Mouse (Mus musculus) hindbrain, embryonic 12.5 days (tissue): ENCODE measurements at regions not wholly inside any gene's neighbourhood (a gene's known extent, or its start where the extent isn't known, plus 50 kb on each side); places are given as distances from the start of the nearest gene placed in this dataset.

Source experiments
- ATAC-seq: fragments of 200-750 bp; cut with Nextera tagmentation; 2 replicates; pipeline ENCODE4 v1.8.0; 2017; ENCODE audit warnings: moderate TSS enrichment; ENCODE audit not compliant: low FRiP score
- H3K27ac ChIP-seq: fragments of 300-500 bp; sonication (generic); 2 replicates; pipeline ENCODE4 v1.5.1; 2016; ENCODE audit warnings: mild to moderate bottlenecking
- H3K27me3 ChIP-seq: fragments of 300-500 bp; sonication (generic); 2 replicates; pipeline ENCODE4 v1.6.1; 2016; ENCODE audit warnings: mild to moderate bottlenecking
- H3K36me3 ChIP-seq: fragments of 300-500 bp; sonication (generic); 2 replicates; pipeline ENCODE4 v1.6.1; 2016; ENCODE audit warnings: mild to moderate bottlenecking
- H3K4me1 ChIP-seq: fragments of 300-500 bp; sonication (generic); 2 replicates; pipeline ENCODE4 v1.6.1; 2016
- H3K4me2 ChIP-seq: fragments of 300-500 bp; sonication (generic); replicated peaks from 2 replicates; pipeline ENCODE4 v1.6.1; 2016; ENCODE audit warnings: mild to moderate bottlenecking
- H3K4me3 ChIP-seq: fragments of 300-500 bp; sonication (generic); 2 replicates; pipeline ENCODE4 v1.5.1; 2016; ENCODE audit warnings: mild to moderate bottlenecking
- H3K9ac ChIP-seq: fragments of 300-500 bp; sonication (generic); 2 replicates; pipeline ENCODE4 v1.6.1; 2016; ENCODE audit warnings: mild to moderate bottlenecking, moderate library complexity
- H3K9me3 ChIP-seq: fragments of 300-500 bp; sonication (generic); replicated peaks from 2 replicates; pipeline ENCODE4 v1.6.1; 2016; ENCODE audit warnings: mild to moderate bottlenecking
- WGBS: fragments of 180-500 bp; shearing (Covaris S2); methylation state at CpG from one replicate; pipeline ENCODE4 v1.1.7; 2016; 5-methylcytosine and 5-hydroxymethylcytosine counted together

GRCm38 (mm10) chr4:62821288-62821687 is 144.1 kb upstream of the Zfp618 start:
- Histone ChIP-seq H3K4me3 (no peak overlapping the region), H3K9me3 (no peaks in the 10 kb centered on the region), H3K4me2 (no peak overlapping the region), H3K9ac (no peak overlapping the region), H3K4me1 (peaks cover 2% of the 10 kb centered on the region; the same call in 1 of the 2 replicates), H3K36me3 (no peaks in the 10 kb centered on the region), H3K27me3 (no peaks in the 10 kb centered on the region), H3K27ac (no peak overlapping the region)
- WGBS: 61% methylated on average over 2 of the region's 2 CpGs
- ATAC-seq: no peak

DNA sequence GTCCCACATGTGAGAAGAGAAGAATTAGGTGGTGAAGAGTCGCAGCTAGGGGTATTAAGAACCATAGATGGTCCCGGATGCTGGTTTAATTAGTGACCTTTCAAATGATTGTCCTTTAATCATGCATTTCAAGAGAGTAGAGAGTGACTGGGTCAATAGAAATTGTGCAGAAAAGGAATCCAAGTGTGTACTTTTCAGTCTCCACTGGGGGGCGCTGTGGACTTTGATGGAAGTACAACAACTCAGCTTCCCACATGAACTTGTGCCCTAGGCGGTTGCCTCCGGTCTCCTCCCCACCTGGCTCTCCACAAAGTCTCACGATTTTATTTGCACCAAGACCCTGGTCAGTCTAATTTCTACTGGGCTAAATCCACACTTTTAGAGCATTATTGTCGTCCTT is 142.8 kb upstream of the Zfp618 start:
- H3K9me3 ChIP-seq: no peaks in the 10 kb centered on the region
- H3K36me3 ChIP-seq: no peaks in the 10 kb centered on the region
- no peak for ATAC-seq
- WGBS: 53% methylated on average over 7 of the region's 7 CpGs
- no peak overlapping the region for H3K4me2 ChIP-seq
- H3K4me3 ChIP-seq: no peak overlapping the region
- H3K27me3 ChIP-seq: no peaks in the 10 kb centered on the region
- H3K9ac ChIP-seq: no peak overlapping the region
- H3K27ac ChIP-seq: no peak overlapping the region
- peaks cover 2% of the 10 kb centered on the region; the same call in 1 of the 2 replicates for H3K4me1 ChIP-seq

DNA sequence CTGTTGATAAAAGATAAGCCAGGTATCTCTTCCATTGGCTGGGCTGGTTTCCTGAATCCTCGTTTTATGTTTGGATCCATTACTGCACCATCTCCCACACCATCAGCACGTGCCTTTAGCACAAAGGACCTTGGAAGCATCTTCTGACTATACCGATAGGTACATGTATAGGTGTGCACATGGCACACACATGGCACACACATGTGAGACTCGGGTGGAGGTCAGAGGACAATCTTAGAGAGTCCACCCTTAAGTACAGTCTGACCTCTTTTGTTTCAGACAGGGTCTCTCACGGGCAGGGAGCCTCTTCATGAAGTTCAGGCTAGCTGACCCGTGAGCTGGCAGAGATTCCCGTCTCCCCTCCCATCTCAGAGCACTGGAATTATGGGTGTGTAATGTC is 142.3 kb upstream of the Zfp618 start:
- 0 out of 2 replicates have a peak, but pooled peaks have one; percentile 42 for ATAC-seq
- Histone ChIP-seq H3K9ac (no peak overlapping the region), H3K36me3 (no peaks in the 10 kb centered on the region), H3K4me1 (peaks cover 2% of the 10 kb centered on the region; the same call in 1 of the 2 replicates), H3K27me3 (no peaks in the 10 kb centered on the region), H3K9me3 (no peaks in the 10 kb centered on the region), H3K4me2 (no peak overlapping the region), H3K27ac (no peak overlapping the region), H3K4me3 (no peak overlapping the region)
- WGBS: 71% methylated on average over 7 of the region's 7 CpGs

DNA sequence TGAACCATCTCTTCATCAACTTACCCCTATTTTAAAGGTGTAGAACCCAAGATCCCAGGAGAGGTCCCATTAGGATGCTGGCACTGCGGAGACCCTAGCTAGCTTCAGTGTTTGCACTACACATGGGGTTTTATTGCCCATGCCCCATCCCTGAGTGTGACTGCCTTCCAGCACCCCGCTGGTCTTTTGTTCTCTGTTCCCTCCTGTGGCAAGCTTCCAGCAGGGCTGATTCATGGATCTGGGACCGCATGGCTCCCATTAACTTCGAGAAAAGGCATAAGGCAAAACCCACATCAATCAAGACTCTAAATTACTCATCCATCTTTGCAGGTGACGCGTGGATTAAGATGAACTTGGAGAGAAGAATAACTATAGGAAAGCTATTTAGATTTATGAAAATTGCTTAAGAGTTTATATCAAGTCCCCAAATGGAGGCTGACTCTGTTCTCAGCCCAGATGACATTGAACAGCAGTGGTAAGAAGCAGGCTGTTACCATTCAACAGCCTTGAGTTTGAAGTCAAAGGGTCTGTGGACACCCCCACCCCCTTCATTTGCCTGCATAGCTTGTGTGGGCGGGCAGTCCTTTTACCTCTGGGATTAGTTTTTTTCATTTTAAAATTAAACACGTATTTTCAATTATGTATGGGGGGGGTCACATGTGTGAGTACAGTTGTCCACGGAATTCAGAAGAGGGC is 141.7 kb upstream of the Zfp618 start:
- ATAC-seq: peak; percentile 62
- Histone ChIP-seq H3K27me3 (no peaks in the 10 kb centered on the region), H3K36me3 (no peaks in the 10 kb centered on the region), H3K4me2 (no peak overlapping the region), H3K9ac (no peak overlapping the region), H3K9me3 (no peaks in the 10 kb centered on the region), H3K4me3 (no peak overlapping the region), H3K27ac (no peak overlapping the region), H3K4me1 (peaks cover 2% of the 10 kb centered on the region; the same call in 1 of the 2 replicates)
- WGBS: 45% methylated on average over 9 of the region's 9 CpGs

- no peaks in the 10 kb centered on the region for H3K9me3 ChIP-seq
- no peak overlapping the region for H3K27ac ChIP-seq
- H3K36me3 ChIP-seq: no peaks in the 10 kb centered on the region
- no peak overlapping the region for H3K4me2 ChIP-seq
- H3K4me1 ChIP-seq: peaks cover 2% of the 10 kb centered on the region; the same call in 1 of the 2 replicates
- no peak overlapping the region for H3K4me3 ChIP-seq
- no peaks in the 10 kb centered on the region for H3K27me3 ChIP-seq
- ATAC-seq: peak; percentile 41; the same call in 1 of the 2 replicates
- WGBS: 65% methylated on average over 10 of the region's 10 CpGs
- no peak overlapping the region for H3K9ac ChIP-seq
Observed at GRCm38 (mm10) chr4:62824581-62824980, 140.8 kb upstream of the Zfp618 start.

- WGBS: 81% methylated on average over 5 of the region's 5 CpGs
- Histone ChIP-seq H3K36me3 (no peaks in the 10 kb centered on the region), H3K4me1 (peaks cover 2% of the 10 kb centered on the region; the same call in 1 of the 2 replicates), H3K4me2 (no peak overlapping the region), H3K27ac (peak overlapping the region; percentile 2; the same call in 1 of the 2 replicates), H3K9me3 (no peaks in the 10 kb centered on the region), H3K9ac (no peak overlapping the region), H3K27me3 (no peaks in the 10 kb centered on the region), H3K4me3 (no peak overlapping the region)
- no peak for ATAC-seq
Observed at GRCm38 (mm10) chr4:62825256-62825655, 140.1 kb upstream of the Zfp618 start.

DNA sequence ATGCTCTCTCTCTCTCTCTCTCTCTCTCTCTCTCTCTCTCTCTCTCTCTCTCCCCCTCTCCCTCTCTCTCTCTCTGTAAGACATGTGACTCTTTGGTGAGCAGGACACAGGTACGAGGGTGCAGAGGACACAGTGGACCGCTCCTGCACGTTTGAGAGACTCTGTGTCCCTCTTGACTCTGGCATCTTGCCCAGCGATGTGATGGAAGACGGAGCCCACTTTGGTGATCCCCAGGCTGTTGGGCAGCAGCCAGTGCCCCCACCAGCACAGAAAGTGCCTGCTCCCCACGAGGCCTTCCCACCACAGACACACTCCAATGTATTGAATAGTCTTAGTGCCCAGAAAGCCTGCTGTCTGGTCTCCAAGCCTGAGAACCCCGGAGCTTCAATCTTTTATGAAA is 136.4 kb upstream of the Zfp618 start:
- Histone ChIP-seq H3K4me2 (no peak overlapping the region), H3K4me3 (no peak overlapping the region), H3K27ac (no peak overlapping the region), H3K9me3 (no peaks in the 10 kb centered on the region), H3K9ac (no peak overlapping the region), H3K4me1 (peaks cover 4% of the 10 kb centered on the region), H3K27me3 (no peaks in the 10 kb centered on the region), H3K36me3 (no peaks in the 10 kb centered on the region)
- 71% methylated on average over 7 of the region's 7 CpGs for WGBS
- ATAC-seq: no peak

GRCm38 (mm10) chr4:62833944-62834343 is 131.4 kb upstream of the Zfp618 start:
- no peak overlapping the region for H3K4me2 ChIP-seq
- 15% methylated on average over 7 of the region's 7 CpGs for WGBS
- ATAC-seq: peak; percentile 89
- no peaks in the 10 kb centered on the region for H3K9me3 ChIP-seq
- no peaks in the 10 kb centered on the region for H3K27me3 ChIP-seq
- no peak overlapping the region for H3K9ac ChIP-seq
- H3K4me3 ChIP-seq: no peak overlapping the region
- no peaks in the 10 kb centered on the region for H3K36me3 ChIP-seq
- peaks cover 5% of the 10 kb centered on the region; the same call in 1 of the 2 replicates for H3K4me1 ChIP-seq
- H3K27ac ChIP-seq: no peak overlapping the region

DNA sequence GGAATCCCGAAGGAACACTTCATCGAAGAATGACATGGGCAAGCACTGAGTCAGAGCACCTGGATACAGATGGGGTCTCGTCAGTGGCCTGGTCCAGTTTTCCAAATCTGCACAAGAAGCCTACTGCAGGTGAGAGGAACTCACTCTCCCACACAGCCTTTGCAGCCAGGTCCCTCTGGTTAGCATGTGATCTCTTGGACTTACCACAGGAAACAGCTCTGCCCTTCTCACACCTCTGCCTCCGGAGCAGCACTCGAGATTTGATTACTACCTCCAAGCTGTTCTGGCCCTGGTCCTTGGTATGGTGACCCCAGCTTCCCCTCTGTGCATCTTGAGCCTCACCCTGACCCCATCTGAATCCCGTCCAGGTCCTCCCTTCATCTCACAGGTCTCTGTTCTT is 128.5 kb upstream of the Zfp618 start:
- H3K9me3 ChIP-seq: no peaks in the 10 kb centered on the region
- 68% methylated on average over 6 of the region's 6 CpGs for WGBS

GRCm38 (mm10) chr4:62850526-62850925 is 114.8 kb upstream of the Zfp618 start:
- H3K36me3 ChIP-seq: no peaks in the 10 kb centered on the region
- H3K4me1 ChIP-seq: no peaks in the 10 kb centered on the region
- H3K9me3 ChIP-seq: no peaks in the 10 kb centered on the region
- ATAC-seq: no peak
- no peaks in the 10 kb centered on the region for H3K27me3 ChIP-seq
- H3K4me2 ChIP-seq: no peak overlapping the region
- H3K4me3 ChIP-seq: no peak overlapping the region
- H3K27ac ChIP-seq: no peak overlapping the region
- WGBS: 87% methylated on average over 5 of the region's 5 CpGs
- H3K9ac ChIP-seq: no peak overlapping the region

More for the DNA sequence above, 128.5 kb upstream of the Zfp618 start:
- H3K36me3 ChIP-seq: no peaks in the 10 kb centered on the region
- no peaks in the 10 kb centered on the region for H3K27me3 ChIP-seq
- no peak overlapping the region for H3K4me3 ChIP-seq
- no peak overlapping the region for H3K9ac ChIP-seq
- peaks cover 5% of the 10 kb centered on the region; the same call in 1 of the 2 replicates for H3K4me1 ChIP-seq
- no peak overlapping the region for H3K27ac ChIP-seq
- no peak for ATAC-seq
- H3K4me2 ChIP-seq: no peak overlapping the region

- Histone ChIP-seq H3K27ac (no peak overlapping the region), H3K9ac (no peak overlapping the region), H3K36me3 (no peaks in the 10 kb centered on the region), H3K4me2 (no peak overlapping the region), H3K4me1 (no peaks in the 10 kb centered on the region), H3K9me3 (no peaks in the 10 kb centered on the region), H3K4me3 (no peak overlapping the region), H3K27me3 (no peaks in the 10 kb centered on the region)
- no peak for ATAC-seq
- WGBS: 94% methylated on average over 1 of the region's 1 CpGs
Observed at GRCm38 (mm10) chr4:62853335-62853734, 112.0 kb upstream of the Zfp618 start.

- WGBS: 67% methylated on average over 3 of the region's 3 CpGs
- no peaks in the 10 kb centered on the region for H3K36me3 ChIP-seq
- H3K4me2 ChIP-seq: no peak overlapping the region
- ATAC-seq: no peak
- no peaks in the 10 kb centered on the region for H3K27me3 ChIP-seq
- H3K4me1 ChIP-seq: no peaks in the 10 kb centered on the region
- no peaks in the 10 kb centered on the region for H3K9me3 ChIP-seq
- no peak overlapping the region for H3K9ac ChIP-seq
- no peak overlapping the region for H3K4me3 ChIP-seq
- H3K27ac ChIP-seq: no peak overlapping the region
Observed at GRCm38 (mm10) chr4:62856406-62856805, 109.0 kb upstream of the Zfp618 start.

GRCm38 (mm10) chr4:62862756-62863155 is 102.6 kb upstream of the Zfp618 start:
- Histone ChIP-seq H3K4me3 (no peak overlapping the region), H3K4me1 (no peaks in the 10 kb centered on the region), H3K9ac (no peak overlapping the region), H3K36me3 (no peaks in the 10 kb centered on the region), H3K27me3 (no peaks in the 10 kb centered on the region), H3K27ac (no peak overlapping the region), H3K9me3 (no peaks in the 10 kb centered on the region), H3K4me2 (no peak overlapping the region)
- WGBS: 83% methylated on average over 3 of the region's 3 CpGs
- ATAC-seq: no peak
